Mouse (Mus musculus) testis, adult 2 months (tissue): Measurements from ENCODE around the gene Scd3.

Source experiments
- CTCF ChIP-seq: fragments of 200-500 bp; IDR thresholded peaks from 2 replicates; pipeline ENCODE4 v1.5.1; 2012; ENCODE audit warnings: low read depth, mild to moderate bottlenecking, inconsistent platforms, low read length, moderate library complexity; ENCODE audit not compliant: control insufficient read depth, insufficient read depth, insufficient replicate concordance
- POLR2A ChIP-seq: fragments of 200-500 bp; IDR thresholded peaks from 2 replicates; pipeline ENCODE4 v1.6.1; 2012; ENCODE audit warnings: low read depth, mild to moderate bottlenecking, inconsistent platforms, low read length, moderate library complexity; ENCODE audit not compliant: control insufficient read depth

DNA sequence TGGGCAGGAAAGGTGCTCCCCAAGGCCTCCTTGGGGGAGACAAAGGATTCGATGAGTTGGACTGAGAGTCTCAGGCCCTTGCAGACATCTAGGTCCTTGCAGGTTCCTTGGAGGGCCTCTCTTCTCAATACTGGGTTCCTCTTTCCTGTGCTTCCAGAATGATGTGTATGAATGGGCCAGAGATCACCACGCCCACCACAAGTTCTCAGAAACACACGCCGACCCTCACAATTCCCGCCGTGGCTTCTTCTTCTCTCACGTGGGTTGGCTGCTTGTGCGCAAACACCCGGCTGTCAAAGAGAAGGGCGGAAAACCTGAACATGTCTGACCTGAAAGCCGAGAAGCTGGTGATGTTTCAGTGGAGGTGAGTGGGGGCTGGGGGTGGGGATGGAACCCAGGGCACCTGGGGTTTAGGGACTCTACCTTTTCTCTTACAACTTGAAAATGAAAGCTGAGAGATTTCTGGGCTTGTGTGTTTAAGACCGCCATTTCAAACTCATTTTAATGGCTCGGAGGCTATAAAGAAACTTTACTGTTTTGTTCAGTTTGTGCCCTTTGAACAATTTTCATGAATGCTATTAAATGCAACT lies 54.4 kb downstream of the Scd3 start:
- TF ChIP-seq POLR2A, result no peak
- TF ChIP-seq CTCF, result no peak
